Mouse (Mus musculus): ENCODE measurements around the gene Rnf25. TPM values are rescaled to one million over a fixed set of nuclear protein-coding genes. Genes with fewer than 3 reads are reported as not detected.

The Rnf25 gene
- polyA plus RNA-seq (2014; fragmentation: Illumina TruSeq; extraction: RNeasy Lipid Tissue Mini Kit (QIAGEN cat#74804); ENCODE audit: low read depth, low replicate concordance) = 22.2 TPM

GRCm38 (mm10) chr1:74601267-74601962, at the start of gene Rnf25, which contains the start of gene Stk36:
Gene Rnf25, minus strand, starts transcription at chr1:74601397.
Gene Stk36, plus strand, starts transcription at chr1:74601445.

GRCm38 (mm10) chr1:74587773-74588445, 13.3 kb downstream of the Rnf25 start, which contains the start of the genes Zfp142 and Bcs1l:
Gene Zfp142, minus strand, starts transcription at chr1:74588246.
Gene Bcs1l, plus strand, starts transcription at chr1:74588289.

GRCm38 (mm10) chr1:74544184-74544583, 57.0 kb downstream of the Rnf25 start, which contains the start of gene Usp37:
Gene Usp37, minus strand, starts transcription at chr1:74544284.

Other genes with a start within 250 kb of the Rnf25 start
- gene Catip, start 239.3 kb downstream of the Rnf25 start, polyA plus RNA-seq (2014; fragmentation: Illumina TruSeq; extraction: RNeasy Lipid Tissue Mini Kit (QIAGEN cat#74804); ENCODE audit: low read depth, low replicate concordance) = 0.63 TPM
- gene Slc11a1, start 226.2 kb downstream of the Rnf25 start, polyA plus RNA-seq (2014; fragmentation: Illumina TruSeq; extraction: RNeasy Lipid Tissue Mini Kit (QIAGEN cat#74804); ENCODE audit: low read depth, low replicate concordance) = 4.0 TPM
- gene Ctdsp1, start 209.9 kb downstream of the Rnf25 start, polyA plus RNA-seq (2014; fragmentation: Illumina TruSeq; extraction: RNeasy Lipid Tissue Mini Kit (QIAGEN cat#74804); ENCODE audit: low read depth, low replicate concordance) = 95.7 TPM
- gene Vil1, start 192.0 kb downstream of the Rnf25 start, polyA plus RNA-seq (2014; fragmentation: Illumina TruSeq; extraction: RNeasy Lipid Tissue Mini Kit (QIAGEN cat#74804); ENCODE audit: low read depth, low replicate concordance) = 0.37 TPM
- gene Cnot9, start 95.3 kb downstream of the Rnf25 start, polyA plus RNA-seq (2014; fragmentation: Illumina TruSeq; extraction: RNeasy Lipid Tissue Mini Kit (QIAGEN cat#74804); ENCODE audit: low read depth, low replicate concordance) = 12.3 TPM
- not detected for gene Plcd4, start 58.5 kb downstream of the Rnf25 start, polyA plus RNA-seq (2014; fragmentation: Illumina TruSeq; extraction: RNeasy Lipid Tissue Mini Kit (QIAGEN cat#74804); ENCODE audit: low read depth, low replicate concordance)
- 6.2 TPM for gene Usp37, start 57.1 kb downstream of the Rnf25 start, polyA plus RNA-seq (2014; fragmentation: Illumina TruSeq; extraction: RNeasy Lipid Tissue Mini Kit (QIAGEN cat#74804); ENCODE audit: low read depth, low replicate concordance)
- 8.2 TPM for gene Zfp142, start 13.2 kb downstream of the Rnf25 start, polyA plus RNA-seq (2014; fragmentation: Illumina TruSeq; extraction: RNeasy Lipid Tissue Mini Kit (QIAGEN cat#74804); ENCODE audit: low read depth, low replicate concordance)
- 32.6 TPM for gene Bcs1l, start 13.1 kb downstream of the Rnf25 start, polyA plus RNA-seq (2014; fragmentation: Illumina TruSeq; extraction: RNeasy Lipid Tissue Mini Kit (QIAGEN cat#74804); ENCODE audit: low read depth, low replicate concordance)
- gene Stk36, start within 50 bp of the Rnf25 start, polyA plus RNA-seq (2014; fragmentation: Illumina TruSeq; extraction: RNeasy Lipid Tissue Mini Kit (QIAGEN cat#74804); ENCODE audit: low read depth, low replicate concordance) = 0.76 TPM
- gene Ttll4, start 60.3 kb upstream of the Rnf25 start, polyA plus RNA-seq (2014; fragmentation: Illumina TruSeq; extraction: RNeasy Lipid Tissue Mini Kit (QIAGEN cat#74804); ENCODE audit: low read depth, low replicate concordance) = 9.1 TPM
- 29.9 TPM for gene Cyp27a1, start 112.2 kb upstream of the Rnf25 start, polyA plus RNA-seq (2014; fragmentation: Illumina TruSeq; extraction: RNeasy Lipid Tissue Mini Kit (QIAGEN cat#74804); ENCODE audit: low read depth, low replicate concordance)
- 3.5 TPM for gene Prkag3, start 147.8 kb upstream of the Rnf25 start, polyA plus RNA-seq (2014; fragmentation: Illumina TruSeq; extraction: RNeasy Lipid Tissue Mini Kit (QIAGEN cat#74804); ENCODE audit: low read depth, low replicate concordance)
- gene Wnt6, start 170.5 kb upstream of the Rnf25 start, polyA plus RNA-seq (2014; fragmentation: Illumina TruSeq; extraction: RNeasy Lipid Tissue Mini Kit (QIAGEN cat#74804); ENCODE audit: low read depth, low replicate concordance) = not detected
- gene Wnt10a, start 190.1 kb upstream of the Rnf25 start, polyA plus RNA-seq (2014; fragmentation: Illumina TruSeq; extraction: RNeasy Lipid Tissue Mini Kit (QIAGEN cat#74804); ENCODE audit: low read depth, low replicate concordance) = not detected